Mouse (Mus musculus) ovary, postnatal 10 days (tissue): ENCODE measurements around the gene Olfr904.
"Not testable (repeated sequence)": the region's sequence is repeated elsewhere in the genome, so short reads cannot be mapped to it uniquely, and the experiment has no call there.

Experiments used
- DNase-seq: peaks from one replicate; pipeline ENCODE4 v3.0.0; 2022; ENCODE audit warnings: low spot score

Olfr904 gene

GRCm38 (mm10) chr9:38462844-38463243 lies at the start of gene Olfr904:
Gene Olfr904, plus strand, starts transcription at chr9:38463144.
- no peak for DNase-seq

- DNase-seq: not testable (repeated sequence)
These were observed 49.4 kb upstream of the Olfr904 start for GRCm38 (mm10) chr9:38413502-38413901.

GRCm38 (mm10) chr9:38423801-38424200 lies 39.1 kb upstream of the Olfr904 start:
- no peak for DNase-seq

- DNase-seq: no peak
These were observed 35.9 kb upstream of the Olfr904 start for GRCm38 (mm10) chr9:38427026-38427425.

GRCm38 (mm10) chr9:38429155-38429554 lies 33.8 kb upstream of the Olfr904 start, which contains the start of gene Olfr901:
Gene Olfr901, plus strand, starts transcription at chr9:38429455.
- DNase-seq: no peak

GRCm38 (mm10) chr9:38447352-38447751 lies 15.6 kb upstream of the Olfr904 start, which contains the start of gene Olfr902:
Gene Olfr902, plus strand, starts transcription at chr9:38447652.
- DNase-seq: no peak

- DNase-seq: no peak
These were observed 7.9 kb downstream of the Olfr904 start, which contains the start of gene Olfr905 for GRCm38 (mm10) chr9:38470807-38471206. Gene Olfr905, plus strand, starts transcription at chr9:38471107.

- no peak for DNase-seq
These were observed 23.8 kb downstream of the Olfr904 start, which contains the start of gene Olfr906 for GRCm38 (mm10) chr9:38486785-38487184. Gene Olfr906, plus strand, starts transcription at chr9:38487085.

GRCm38 (mm10) chr9:38495501-38495900 lies 32.6 kb downstream of the Olfr904 start, which contains the start of gene Olfr907:
Gene Olfr907, plus strand, starts transcription at chr9:38495801.
- DNase-seq: no peak

GRCm38 (mm10) chr9:38512353-38512752 lies 49.4 kb downstream of the Olfr904 start:
- DNase-seq: no peak
